Mouse (Mus musculus): ENCODE measurements at regions not wholly inside any gene's neighbourhood (a gene's known extent, or its start where the extent isn't known, plus 50 kb on each side); places are given as distances from the start of the nearest gene placed in this dataset.

DNA sequence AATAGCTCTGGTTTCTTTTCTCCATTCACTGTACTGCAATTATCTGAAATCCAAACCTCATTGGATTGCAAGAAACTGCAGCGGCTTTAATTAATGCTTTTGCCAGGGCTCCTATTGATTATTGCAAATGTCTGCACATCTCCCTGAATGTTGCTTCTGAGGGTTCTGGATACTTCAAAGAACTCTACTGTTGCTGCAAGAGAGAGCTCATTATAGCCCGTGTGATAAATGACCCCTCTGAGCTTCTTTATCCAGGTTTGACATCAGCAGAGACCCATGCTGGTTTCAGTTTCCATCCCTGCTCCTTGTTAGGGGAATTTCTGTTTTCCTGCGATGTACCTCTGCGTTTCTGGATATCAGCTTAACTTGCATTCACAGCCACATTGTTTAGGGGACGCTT lies 78.4 kb upstream of the Nav3 start:
- no peak for DNase-seq
- intact Hi-C loops (cut with DNase I), result no loop called here

DNA sequence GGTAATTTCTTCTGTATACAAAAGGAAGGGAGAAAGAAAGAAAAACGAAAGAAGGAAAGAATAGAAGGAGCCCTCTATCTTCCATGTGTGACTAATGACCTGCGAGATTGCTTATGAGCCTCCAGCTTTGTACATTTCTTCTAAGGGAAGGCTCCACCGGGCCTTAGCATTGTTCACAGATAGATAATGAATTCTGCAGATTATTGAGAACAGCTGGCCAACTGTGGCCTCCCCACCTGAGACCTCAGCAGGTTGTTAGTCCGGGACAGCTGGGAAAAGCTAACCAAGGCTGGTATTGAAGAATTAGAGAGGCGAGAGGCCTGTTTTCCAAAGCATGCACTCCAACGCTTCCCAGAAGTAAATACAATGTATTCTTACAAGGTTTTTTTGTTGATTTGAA lies 86.7 kb upstream of the Nav3 start:
- no peak for DNase-seq
- intact Hi-C loops (cut with DNase I), result no loop called here

DNA sequence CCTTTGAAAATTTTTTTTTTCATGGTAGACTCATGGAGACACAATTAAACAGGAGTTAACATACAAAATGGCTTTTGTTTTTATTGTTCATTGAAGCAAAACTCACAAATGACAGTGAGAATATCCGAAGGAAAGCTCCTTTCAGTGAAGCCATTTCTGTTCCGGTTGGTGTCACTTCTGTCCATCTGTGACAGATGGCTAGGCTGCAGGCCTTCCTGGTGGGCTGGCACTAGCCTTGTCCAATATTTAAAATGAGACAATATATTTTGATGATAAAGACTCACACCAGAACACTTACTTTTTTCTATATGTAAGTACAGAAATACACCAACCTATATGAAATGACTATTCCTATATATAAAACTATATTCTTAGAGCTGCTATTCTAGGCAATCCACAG lies 92.4 kb upstream of the Nav3 start:
- intact Hi-C loops (cut with DNase I), result no loop called here
- DNase-seq, result no peak

DNA sequence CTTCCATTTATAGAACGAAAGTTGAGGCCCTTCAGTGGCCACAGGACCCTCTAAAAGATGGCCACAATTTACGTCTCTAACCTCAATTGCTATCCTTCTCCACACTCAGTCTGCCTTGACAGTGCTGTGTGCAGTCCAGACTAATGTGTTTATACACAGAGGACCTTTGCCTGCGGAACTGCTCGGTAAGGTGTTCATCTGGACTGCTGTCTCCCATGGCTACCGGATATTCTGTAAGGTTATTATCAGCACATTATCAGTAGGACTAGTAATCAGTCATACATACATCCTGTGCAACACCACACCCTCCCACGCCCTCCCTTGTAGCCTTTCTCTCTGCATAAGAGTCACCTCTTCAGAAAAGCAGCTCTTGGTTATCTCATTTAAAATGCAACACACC lies 98.0 kb upstream of the Nav3 start:
- intact Hi-C loops (cut with DNase I), result no loop called here
- no peak for DNase-seq

DNA sequence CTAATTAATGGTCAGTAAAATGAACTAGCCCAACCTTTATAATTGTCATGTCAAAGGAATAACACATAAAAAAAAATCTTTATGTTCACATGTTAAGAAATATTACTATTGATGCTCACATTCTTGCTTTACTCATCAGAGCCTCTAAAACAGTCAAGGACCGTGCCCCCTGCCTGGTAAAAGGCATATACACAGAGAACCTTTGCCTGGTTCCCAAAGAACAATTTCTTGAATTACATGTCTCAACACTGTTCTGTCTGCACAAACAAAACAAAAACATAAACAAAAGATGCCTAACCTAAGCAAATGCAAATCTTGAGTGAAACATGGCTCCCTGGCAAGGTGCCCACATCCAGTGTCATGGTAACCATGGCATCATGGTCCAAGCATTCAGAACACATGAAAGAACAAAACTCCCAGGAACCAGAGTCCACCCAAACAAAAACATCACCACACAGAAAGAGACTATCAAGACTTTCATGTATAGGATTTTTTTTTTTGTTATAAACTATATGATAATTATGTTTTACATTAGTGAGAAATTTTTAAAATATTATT lies 100.4 kb upstream of the Nav3 start:
- no peak for DNase-seq
- intact Hi-C loops (cut with DNase I), result no loop called here

DNA sequence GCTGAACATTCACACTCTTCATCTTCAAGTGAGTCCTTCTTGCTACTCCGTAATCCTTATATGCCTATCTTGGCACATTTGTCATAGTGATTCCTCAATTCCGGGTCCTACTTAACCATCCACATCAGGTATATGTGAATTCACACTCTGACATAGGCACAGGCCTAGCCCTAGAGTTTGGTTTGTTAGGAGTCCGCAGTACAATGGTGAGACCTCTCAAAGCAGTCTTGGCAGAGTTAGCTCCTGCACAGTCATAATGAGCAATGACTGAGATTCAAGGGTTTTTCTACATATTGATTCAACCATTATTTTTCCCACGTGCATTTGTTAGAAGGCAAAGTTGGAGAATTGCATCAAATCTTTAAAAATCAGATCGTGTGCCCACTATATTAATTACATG lies 107.1 kb upstream of the Nav3 start:
- intact Hi-C loops (cut with DNase I), result no loop called here
- no peak for DNase-seq

DNA sequence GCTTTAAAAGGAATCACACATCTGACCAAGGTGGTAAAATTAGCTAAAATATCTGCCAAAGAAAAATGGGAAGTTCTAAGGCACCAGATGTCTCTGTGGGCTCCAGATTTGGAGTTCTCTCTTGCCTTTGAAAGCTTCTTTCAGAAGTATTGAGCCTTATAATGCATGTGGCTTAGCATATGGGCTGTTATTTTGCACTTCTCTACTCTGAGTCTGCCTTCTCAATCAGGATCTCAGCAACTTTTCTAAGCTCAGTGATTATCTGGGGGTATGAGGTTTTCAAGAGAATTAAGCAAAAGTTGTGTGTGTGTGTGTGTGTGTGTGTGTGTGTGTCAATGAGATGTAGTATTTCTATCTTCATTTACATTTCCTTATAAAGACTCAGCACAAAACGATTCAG lies 107.6 kb upstream of the Nav3 start:
- intact Hi-C loops (cut with DNase I), result no loop called here
- DNase-seq, result no peak

DNA sequence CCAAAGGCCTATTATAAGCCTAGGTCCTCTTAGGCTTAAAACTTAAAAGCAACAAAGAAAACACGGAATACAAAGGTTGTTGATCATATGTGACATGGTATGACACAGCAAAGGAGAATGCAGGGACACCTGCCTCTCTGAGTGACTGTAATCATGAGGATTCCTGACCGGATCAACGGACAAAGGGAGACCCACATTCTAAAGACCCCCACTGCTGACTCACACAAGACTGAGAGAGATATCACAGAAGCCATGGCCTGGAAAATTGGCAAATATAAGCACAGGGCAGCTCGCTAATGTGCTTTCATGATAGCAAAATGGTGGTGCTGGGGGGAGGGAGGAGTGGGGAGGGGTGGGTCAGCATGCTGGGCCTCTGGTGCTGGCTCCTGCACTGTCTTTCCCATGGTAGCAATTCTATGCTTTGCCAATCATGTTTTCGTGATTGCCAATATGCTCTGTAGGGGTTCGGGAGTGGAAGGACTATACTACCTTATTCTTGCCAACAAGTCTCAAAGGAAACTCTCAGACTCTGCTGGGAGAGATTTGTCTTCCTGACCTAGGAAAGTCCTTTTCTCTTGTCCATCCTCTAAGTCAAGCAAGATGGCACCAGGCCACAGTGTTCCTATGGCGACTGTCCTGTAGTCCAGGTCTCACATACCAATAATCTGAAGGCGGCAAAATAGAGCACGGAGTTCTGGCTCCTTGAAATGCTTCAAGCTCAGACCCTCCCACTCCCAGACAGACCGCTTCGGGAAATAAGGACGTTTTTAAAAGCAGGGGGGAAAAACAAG lies 110.5 kb upstream of the Nav3 start:
- no peak for DNase-seq
- intact Hi-C loops (cut with DNase I), result no loop called here

DNA sequence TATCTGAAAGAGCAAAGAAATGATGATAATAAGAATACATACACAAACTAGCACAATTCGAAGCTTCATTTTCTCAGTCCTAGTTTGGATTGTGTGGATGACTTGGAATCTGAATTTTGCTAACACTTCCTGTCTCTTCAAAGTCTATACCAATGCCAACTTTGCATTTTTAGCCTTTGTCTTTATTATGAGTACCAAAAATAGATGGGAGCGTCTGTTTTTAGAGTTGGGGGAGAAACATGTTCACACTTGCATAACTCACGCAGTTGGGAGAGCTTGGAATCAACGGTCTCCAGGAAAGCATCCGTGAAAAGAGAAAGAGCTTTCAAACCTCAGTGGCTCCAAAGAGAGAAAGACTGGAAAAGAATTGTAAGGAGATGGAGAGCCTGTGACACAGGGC lies 114.5 kb upstream of the Nav3 start:
- no peak for DNase-seq
- intact Hi-C loops (cut with DNase I), result no loop called here

DNA sequence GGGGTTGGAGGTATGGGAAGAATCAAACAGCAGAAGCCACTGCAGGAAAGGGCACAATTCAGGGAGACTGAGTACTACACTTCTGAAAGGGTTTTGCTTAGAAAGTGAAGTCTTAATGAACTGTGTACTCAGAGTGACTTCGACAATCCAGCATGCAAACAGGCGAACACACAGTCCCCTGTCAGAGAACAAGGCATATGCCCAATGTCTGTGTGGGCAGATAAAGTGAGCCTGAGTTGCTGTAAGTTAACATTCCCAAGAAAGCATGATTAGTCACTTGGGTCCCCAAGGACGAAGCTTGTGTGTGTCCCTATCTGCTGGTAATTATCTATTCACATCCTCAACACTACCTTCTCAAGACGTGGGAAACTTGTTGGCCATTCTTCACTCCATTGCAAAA lies 115.2 kb upstream of the Nav3 start:
- intact Hi-C loops (cut with DNase I), result no loop called here
- DNase-seq, result no peak

DNA sequence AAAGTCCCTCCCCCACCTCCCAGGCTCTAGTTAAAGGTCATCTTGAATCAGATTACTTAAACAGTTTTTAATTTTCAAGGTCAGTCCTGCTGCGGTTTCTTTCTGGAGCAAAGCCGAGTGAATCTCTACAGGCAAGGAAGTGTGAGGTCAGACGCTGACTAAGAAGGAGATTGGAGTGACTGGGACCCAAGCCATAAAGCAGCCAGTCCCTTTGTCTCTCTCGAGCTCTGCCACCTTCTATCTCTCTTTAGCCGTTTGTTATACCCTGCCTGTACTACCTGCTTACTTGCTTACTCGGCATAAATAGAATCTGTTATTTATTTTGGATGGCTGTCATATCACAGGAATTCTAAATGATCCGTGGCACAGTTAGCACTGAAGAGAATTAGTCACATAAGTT lies 117.5 kb upstream of the Nav3 start:
- DNase-seq, result peak in 1 of 2 experiments; percentile 10
- intact Hi-C loops (cut with DNase I), result no loop called here

DNA sequence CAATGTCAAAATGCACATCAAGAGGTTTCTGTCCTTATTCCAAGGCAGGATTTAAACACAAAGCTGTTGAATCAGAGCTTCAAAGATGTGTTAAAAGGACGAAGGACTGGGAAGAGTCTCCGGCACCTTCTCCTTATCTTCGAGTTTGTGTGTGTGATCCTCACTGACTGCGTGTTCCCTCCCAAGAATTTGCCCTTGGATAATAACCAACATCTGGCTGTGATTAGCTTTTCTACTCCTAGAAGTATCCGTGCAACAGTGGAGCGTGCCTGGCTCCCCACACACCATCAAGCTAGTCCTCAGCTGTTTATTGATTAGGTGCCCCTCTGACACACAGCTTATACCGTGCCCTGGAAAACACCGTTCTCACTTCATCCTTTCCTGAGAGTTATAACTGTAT lies 130.0 kb upstream of the Nav3 start:
- no peak for DNase-seq
- intact Hi-C loops (cut with DNase I), result no loop called here

DNA sequence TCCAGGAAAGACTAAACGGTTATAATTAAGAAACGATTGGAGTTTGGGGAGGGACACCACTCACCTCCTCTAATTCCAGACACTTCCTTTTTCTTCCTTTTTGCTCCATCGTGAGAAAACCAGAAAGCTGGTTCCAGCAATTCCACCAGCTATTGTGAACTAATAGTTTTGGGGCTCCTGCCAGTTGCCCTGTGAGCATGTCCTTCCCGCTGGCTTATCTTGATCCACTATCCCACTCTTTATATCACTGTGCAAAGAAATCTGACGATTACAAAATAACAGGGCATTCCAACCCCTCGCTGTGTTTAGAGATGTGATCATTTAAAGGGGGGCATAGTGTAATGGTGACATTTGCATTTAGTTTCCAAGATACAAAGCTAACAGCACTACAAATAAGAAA lies 130.5 kb upstream of the Nav3 start:
- no peak for DNase-seq
- intact Hi-C loops (cut with DNase I), result no loop called here

DNA sequence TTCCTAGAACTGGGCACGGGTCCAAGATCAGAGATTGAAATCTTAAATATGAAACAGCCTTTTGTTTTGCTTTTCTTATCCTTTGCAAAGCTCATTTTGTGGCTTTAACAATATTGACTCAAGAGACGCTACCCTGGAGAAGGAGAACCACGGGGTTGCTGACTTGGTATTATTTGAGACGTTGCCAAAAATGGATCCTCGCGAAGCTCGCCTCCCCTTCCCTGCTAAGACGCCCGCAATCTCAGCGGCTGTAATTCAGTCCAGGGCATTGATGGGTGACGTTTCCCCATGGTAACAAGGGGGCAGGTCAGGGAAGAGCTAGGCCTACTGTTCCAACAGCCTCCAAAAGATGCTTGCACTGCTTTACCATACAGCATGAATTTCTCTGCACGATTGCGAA lies 131.5 kb upstream of the Nav3 start:
- intact Hi-C loops (cut with DNase I), result no loop called here
- no peak for DNase-seq

DNA sequence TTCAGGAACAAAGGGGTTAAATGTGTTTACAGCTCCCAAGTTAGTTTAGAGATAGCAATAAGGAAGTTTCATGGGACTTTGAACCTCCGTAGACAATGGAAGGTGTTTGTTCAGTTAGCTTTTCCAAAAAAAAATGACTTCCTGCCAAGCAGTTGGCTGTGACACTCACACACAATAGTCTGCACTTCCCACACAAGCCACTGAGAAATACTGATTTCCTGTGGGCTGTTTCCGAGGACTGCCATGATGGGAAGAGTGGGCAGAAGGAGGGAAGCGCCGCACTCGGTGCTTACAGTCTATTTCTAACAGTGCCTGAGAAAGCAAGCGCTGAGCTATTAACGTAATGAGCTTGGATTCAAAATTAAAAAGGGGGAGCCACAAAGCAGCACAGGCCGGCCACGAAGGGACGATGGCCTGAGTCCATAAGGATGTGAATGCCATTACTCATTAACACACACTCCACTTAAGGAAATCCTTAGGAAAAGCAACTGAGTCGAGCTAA lies 144.4 kb upstream of the Nav3 start:
- DNase-seq, result peak; percentile 27 to 43
- intact Hi-C loops (cut with DNase I), result loop anchor here (5.0 kb wide), 1 partner anchor 143 kb away; the partner anchor contains the start of gene Nav3

DNA sequence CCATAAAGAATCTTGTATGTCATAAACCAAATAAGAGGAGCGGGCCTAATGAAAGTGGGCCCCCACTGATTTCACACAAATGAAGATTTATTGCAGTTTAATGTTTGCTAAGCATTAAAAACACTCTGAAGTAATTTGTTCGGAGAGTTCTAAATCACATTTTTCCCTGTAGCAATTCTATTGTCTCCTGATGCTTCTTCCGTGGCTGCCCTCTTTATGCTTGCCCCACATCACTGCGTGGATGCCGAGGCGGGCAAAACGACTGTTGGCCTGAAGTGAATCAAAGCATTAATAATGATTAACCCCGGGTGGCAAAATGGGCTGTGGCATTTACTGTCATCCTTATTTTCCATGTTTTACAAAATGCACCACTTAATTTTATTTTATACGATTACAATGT lies 134.9 kb upstream of the E2f7 start:
- intact Hi-C loops (cut with DNase I), result no loop called here
- DNase-seq, result no peak

DNA sequence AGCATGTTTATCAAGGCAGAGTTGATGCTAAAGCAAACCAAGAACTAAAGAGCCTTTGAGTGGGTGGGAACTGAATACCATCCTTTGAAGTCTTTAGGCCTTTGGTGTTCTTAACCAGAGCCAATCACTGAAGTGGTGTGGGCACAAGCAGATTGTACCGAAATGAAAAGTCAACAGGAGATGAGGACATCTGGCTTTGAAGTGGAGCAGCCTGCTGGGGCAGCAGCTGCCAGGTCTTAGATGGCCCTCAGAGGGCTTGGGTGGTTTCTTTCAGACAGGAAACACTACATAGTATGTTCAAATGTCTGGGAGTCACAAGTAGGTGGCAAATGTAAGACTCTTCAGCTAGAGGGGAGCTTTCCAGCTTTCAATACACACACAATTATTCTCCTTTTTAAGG lies 128.2 kb upstream of the E2f7 start:
- no peak for DNase-seq
- intact Hi-C loops (cut with DNase I), result no loop called here

DNA sequence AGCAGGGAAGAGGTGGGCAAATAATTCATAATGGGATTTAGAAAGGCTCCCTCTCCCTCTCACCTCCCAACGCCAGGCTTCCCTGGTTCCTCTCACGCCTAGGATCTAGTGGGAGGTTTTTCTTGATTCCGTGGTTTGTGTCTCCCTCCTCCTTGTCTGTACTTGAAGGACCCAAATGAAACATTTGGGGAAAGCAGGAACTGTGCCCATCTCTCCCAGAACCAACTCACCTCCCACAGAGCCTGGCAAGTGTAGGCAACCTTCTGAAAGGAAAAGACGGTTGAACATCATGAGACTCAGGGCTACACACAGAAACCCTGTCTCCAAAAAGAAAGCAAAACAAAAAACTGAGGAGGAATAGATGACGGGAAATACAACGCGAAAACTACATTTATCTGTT lies 126.0 kb upstream of the E2f7 start:
- intact Hi-C loops (cut with DNase I), result no loop called here
- no peak for DNase-seq

DNA sequence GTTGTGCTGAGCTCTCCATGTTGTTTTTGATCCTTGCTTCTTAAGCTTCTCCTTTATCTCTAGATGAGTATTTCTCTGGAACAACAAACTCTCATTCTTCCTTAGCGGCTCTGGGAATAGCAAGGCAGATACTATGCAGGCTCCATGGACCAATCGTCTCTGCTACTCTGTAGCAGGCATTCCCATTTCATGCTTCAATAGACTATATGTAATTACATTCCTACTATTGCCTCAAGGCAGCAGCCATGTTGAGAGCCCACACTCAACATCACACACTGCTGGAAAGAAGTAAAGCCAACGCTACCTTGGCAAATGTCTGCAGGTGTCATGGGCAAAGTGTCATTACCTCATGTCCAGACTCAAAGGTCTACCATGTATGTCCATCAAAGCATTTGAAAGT lies 119.6 kb upstream of the E2f7 start:
- no peak for DNase-seq
- intact Hi-C loops (cut with DNase I), result no loop called here

DNA sequence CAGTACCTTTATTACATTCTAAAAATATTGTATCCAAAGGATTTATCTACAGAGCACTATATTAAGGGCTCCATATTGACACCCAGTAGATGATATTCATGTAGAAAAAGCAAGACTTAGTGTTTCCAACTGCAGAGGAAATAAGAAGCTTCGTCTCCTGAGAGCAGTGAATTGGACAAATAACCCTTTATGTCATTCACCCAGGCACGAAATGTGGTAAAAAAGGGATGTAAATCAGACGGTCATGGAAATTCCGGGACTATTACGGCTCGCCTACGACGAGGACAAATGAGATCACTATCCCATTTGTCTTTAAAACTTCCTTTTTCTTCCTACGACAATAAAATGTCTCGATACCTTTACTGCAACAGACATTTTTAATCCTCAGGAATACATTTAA lies 104.8 kb upstream of the E2f7 start:
- DNase-seq, result no peak

DNA sequence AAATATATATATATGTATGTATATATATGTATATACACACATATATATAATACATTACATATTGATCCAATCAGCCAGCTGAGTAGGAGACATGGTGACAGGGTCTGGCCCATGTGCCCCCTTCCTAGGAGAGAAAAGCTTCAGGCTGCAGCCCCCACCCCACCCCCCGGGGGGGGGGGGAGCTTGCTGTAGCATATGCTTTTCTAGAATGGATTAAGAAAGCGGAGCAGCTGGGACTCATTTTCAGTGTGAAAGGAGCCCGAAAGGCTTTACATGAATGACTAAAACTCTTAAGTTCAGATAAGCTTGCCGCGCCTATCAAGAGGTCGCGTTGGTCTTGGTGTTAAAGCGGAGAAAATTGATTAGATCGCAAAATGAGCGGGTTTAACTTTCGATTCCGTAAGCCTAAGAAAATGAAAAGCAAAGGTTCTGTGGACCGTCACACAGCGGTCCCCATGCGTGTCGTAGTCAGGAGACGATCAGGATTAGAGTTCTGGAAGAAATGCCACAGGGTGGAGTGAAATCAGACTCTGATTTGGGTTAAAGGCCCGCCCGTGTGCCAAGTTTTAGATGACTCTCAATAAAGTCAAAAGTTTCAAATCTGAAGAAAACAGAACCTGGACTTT lies 103.1 kb upstream of the E2f7 start:
- intact Hi-C loops (cut with DNase I), result no loop called here
- no peak for DNase-seq

More for the DNA sequence above, 104.8 kb upstream of the E2f7 start:
- intact Hi-C loops (cut with DNase I), result no loop called here

DNA sequence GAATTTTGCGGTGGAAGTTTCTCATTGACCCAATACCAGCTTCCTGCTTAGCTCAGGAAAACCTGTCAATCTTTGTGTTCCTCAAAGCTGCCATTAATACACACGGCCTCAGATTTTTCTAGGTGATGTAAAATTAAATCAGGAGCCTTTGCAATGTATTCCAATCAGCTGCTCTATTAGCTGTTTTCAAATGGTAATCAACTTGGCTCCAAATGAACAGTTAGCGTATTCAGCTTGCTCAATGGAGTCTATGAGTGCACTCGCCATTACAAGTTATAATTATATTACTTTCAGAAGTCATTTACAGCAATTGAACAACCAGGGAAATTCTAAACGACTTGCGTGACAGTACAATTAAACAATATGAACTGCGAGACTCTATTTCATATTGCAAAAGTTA lies 97.6 kb upstream of the E2f7 start:
- intact Hi-C loops (cut with DNase I), result loop anchor here (5.0 kb wide), 1 partner anchor 205 kb away; no protein-coding TSS in a partner anchor
- no peak for DNase-seq

Measured in heart, postnatal 10 days (tissue).